Mouse (Mus musculus) ES-E14 (cell line): ENCODE measurements around the gene Abca12.

Source experiments
- CHD2 ChIP-seq: IDR thresholded peaks from 2 replicates; pipeline ENCODE4 v1.6.1; 2014; ENCODE audit warnings: mild to moderate bottlenecking, low read depth, low read length, inconsistent platforms
- HCFC1 ChIP-seq: IDR thresholded peaks from 2 replicates; pipeline ENCODE4 v1.6.1; 2012; ENCODE audit warnings: low read length, inconsistent platforms, borderline replicate concordance; ENCODE audit not compliant: insufficient read depth
- MAFK ChIP-seq: IDR thresholded peaks from 2 replicates; pipeline ENCODE4 v1.6.1; 2014; ENCODE audit warnings: mild to moderate bottlenecking, low read depth, low read length, inconsistent platforms; ENCODE audit not compliant: insufficient read depth
- ZC3H11A ChIP-seq: IDR thresholded peaks from 2 replicates; pipeline ENCODE4 v1.6.1; 2012; ENCODE audit warnings: low read depth, mild to moderate bottlenecking, inconsistent platforms, low read length, borderline replicate concordance
- ZNF384 ChIP-seq: IDR thresholded peaks from 2 replicates; pipeline ENCODE4 v1.6.1; 2012; ENCODE audit warnings: low read depth, low read length, inconsistent platforms

- TF ChIP-seq ZC3H11A (no peak), ZNF384 (no peak), CHD2 (no peak), MAFK (no peak), HCFC1 (no peak)
Measured at GRCm38 (mm10) chr1:71196191-71196590, 218.5 kb downstream of the Abca12 start.
